Mouse (Mus musculus) C2C12 (cell line): ENCODE data around the gene Fto. TPM values are rescaled to one million over a fixed set of nuclear protein-coding genes. Genes with fewer than 3 reads are reported as not detected.

Experiments
- H3K27me3 ChIP-seq: one replicate; pipeline ENCODE4 v1.6.1; 2011; ENCODE audit not compliant: control insufficient read depth, insufficient read depth, insufficient read length
- H3K36me3 ChIP-seq: one replicate; pipeline ENCODE4 v1.6.1; 2011; ENCODE audit not compliant: control insufficient read depth, insufficient read depth
- H3K4me3 ChIP-seq: one replicate; pipeline ENCODE4 v1.5.1; 2011; ENCODE audit warnings: mild to moderate bottlenecking, control low read depth; ENCODE audit not compliant: poor library complexity, insufficient read depth, severe bottlenecking
- H3K79me2 ChIP-seq: one replicate; pipeline ENCODE4 v1.6.1; 2011; ENCODE audit not compliant: control insufficient read depth, insufficient read depth
- H3K79me3 ChIP-seq: one replicate; pipeline ENCODE4 v1.6.1; 2011; ENCODE audit warnings: low read depth, control low read depth
- H3ac ChIP-seq: one replicate; pipeline ENCODE3; 2011; ENCODE audit warnings: low read depth; ENCODE audit not compliant: control insufficient read depth, insufficient read length
- CEBPB ChIP-seq: IDR thresholded peaks from one replicate; pipeline ENCODE4 v1.6.1; 2011; ENCODE audit warnings: low read depth, mild to moderate bottlenecking, control low read depth, moderate library complexity
- CTCF ChIP-seq: IDR thresholded peaks from one replicate; pipeline ENCODE4 v1.5.1; 2011; ENCODE audit not compliant: control insufficient read depth, insufficient read depth, insufficient read length
- FOSL1 ChIP-seq: IDR thresholded peaks from one replicate; pipeline ENCODE4 v1.8.0; 2011; ENCODE audit warnings: mild to moderate bottlenecking, low read length; ENCODE audit not compliant: poor library complexity, insufficient read depth, severe bottlenecking
- MAX ChIP-seq: IDR thresholded peaks from one replicate; pipeline ENCODE4 v1.6.1; 2011; ENCODE audit warnings: mild to moderate bottlenecking, control low read depth
- MYOD1 ChIP-seq: IDR thresholded peaks from one replicate; pipeline ENCODE4 v1.6.1; 2011; ENCODE audit warnings: low read depth; ENCODE audit not compliant: control insufficient read depth, insufficient read length
- MYOG ChIP-seq: IDR thresholded peaks from one replicate; pipeline ENCODE4 v1.6.1; 2011; ENCODE audit not compliant: control insufficient read depth, insufficient read length; ENCODE audit errors: extremely low read depth
- USF1 ChIP-seq: IDR thresholded peaks from one replicate; pipeline ENCODE4 v1.6.1; 2011; ENCODE audit warnings: low read depth, mild to moderate bottlenecking, control low read depth, moderate library complexity
- polyA plus RNA-seq: library from polyadenylated mRNA; unstranded; fragments of >200 nt; fragmentation: generic; extraction: Trizol; gene quantifications from one replicate; pipeline ENCODE4 v1.2.1, GENCODE M21; 2012; ENCODE audit warnings: missing spikeins

The Fto gene
- polyA plus RNA-seq, 1 experiment: 39.1 TPM

- Histone ChIP-seq H3K27me3 (no peaks in the 10 kb centered on the region), H3K4me3 (no peak overlapping the region), H3K79me2 (peaks cover 83% of the 10 kb centered on the region), H3K79me3 (peaks cover 37% of the 10 kb centered on the region), H3K36me3 (no peaks in the 10 kb centered on the region), H3ac (no peak overlapping the region)
- no peak for TF ChIP-seq CTCF
- TF ChIP-seq FOSL1: no peak
- TF ChIP-seq MYOG: no peak
- TF ChIP-seq MYOD1: no peak
- TF ChIP-seq CEBPB: no peak
- TF ChIP-seq MAX: no peak
- TF ChIP-seq USF1: no peak
Observed at GRCm38 (mm10) chr8:91327471-91328205, 14.3 kb downstream of the Fto start.

GRCm38 (mm10) chr8:91329056-91329455 lies 15.7 kb downstream of the Fto start:
- Histone ChIP-seq H3K27me3 (no peaks in the 10 kb centered on the region), H3K79me2 (peaks cover 83% of the 10 kb centered on the region), H3K4me3 (no peak overlapping the region), H3K79me3 (peaks cover 29% of the 10 kb centered on the region), H3K36me3 (no peaks in the 10 kb centered on the region), H3ac (no peak overlapping the region)
- TF ChIP-seq MYOG (no peak), CEBPB (no peak), CTCF (no peak)

- peaks cover 83% of the 10 kb centered on the region for H3K79me2 ChIP-seq
- H3K4me3 ChIP-seq: no peak overlapping the region
- no peaks in the 10 kb centered on the region for H3K36me3 ChIP-seq
- no peak for TF ChIP-seq MAX
- no peak for TF ChIP-seq CEBPB
- no peak for TF ChIP-seq MYOD1
- no peak for TF ChIP-seq MYOG
- no peak for TF ChIP-seq FOSL1
- TF ChIP-seq CTCF: no peak
- no peak for TF ChIP-seq USF1
- H3K27me3 ChIP-seq: no peaks in the 10 kb centered on the region
- H3K79me3 ChIP-seq: peaks cover 28% of the 10 kb centered on the region
- H3ac ChIP-seq: no peak overlapping the region
Observed at GRCm38 (mm10) chr8:91329461-91329850, 16.1 kb downstream of the Fto start.

GRCm38 (mm10) chr8:91338389-91339154 lies 25.2 kb downstream of the Fto start:
- no peak overlapping the region for H3K4me3 ChIP-seq
- H3K36me3 ChIP-seq: no peaks in the 10 kb centered on the region
- no peak overlapping the region for H3ac ChIP-seq
- H3K79me3 ChIP-seq: peaks cover 47% of the 10 kb centered on the region
- H3K27me3 ChIP-seq: no peaks in the 10 kb centered on the region
- no peak for TF ChIP-seq USF1
- no peak for TF ChIP-seq MYOG
- no peak for TF ChIP-seq FOSL1
- no peak for TF ChIP-seq MAX
- TF ChIP-seq MYOD1: no peak
- TF ChIP-seq CTCF: no peak
- no peak for TF ChIP-seq CEBPB
- H3K79me2 ChIP-seq: peaks cover 88% of the 10 kb centered on the region

DNA sequence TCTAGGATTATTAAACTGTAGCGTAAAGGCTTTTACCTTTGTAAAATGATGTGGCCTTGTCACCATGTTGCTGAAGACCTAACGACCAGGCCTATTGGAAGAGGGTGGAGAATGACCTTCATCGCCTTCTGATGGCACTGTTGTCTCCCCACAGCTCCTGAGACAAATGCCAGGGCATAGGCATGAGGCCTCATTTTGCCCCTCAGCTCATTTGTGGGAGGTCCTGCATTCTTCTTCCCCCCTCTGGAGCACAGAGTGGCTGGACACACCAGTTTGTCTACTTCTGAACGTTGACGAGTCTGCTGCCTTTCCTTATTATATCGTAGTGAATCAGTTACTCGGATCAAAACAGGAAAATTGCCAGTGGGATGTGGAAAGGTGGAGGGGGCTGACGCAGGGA lies 26.3 kb downstream of the Fto start:
- Histone ChIP-seq H3K27me3 (no peaks in the 10 kb centered on the region), H3K36me3 (no peaks in the 10 kb centered on the region), H3ac (no peak overlapping the region), H3K79me2 (peaks cover 88% of the 10 kb centered on the region), H3K4me3 (no peak overlapping the region), H3K79me3 (peaks cover 47% of the 10 kb centered on the region)
- TF ChIP-seq MYOD1 (no peak), CTCF (no peak), FOSL1 (no peak), CEBPB (no peak), MAX (no peak), USF1 (no peak), MYOG (no peak)

DNA sequence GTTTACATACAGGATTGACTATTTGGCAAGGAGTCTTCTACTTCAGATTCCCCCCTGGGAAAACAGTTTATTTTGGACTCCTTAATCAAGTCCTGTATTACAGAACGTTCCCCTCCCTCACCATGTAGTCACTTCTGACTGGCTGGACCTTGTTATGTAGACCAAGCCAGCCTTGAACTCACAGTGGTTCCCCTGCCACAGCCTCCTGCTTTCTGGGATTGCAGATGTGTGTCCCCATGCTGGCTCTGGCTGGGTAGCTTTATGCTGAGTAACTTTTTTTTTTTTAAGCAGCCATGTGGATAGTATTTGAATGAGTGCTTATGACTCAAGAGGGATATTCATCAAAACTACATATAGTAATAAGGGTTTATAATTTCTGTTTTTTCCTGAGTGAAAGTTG lies 27.4 kb downstream of the Fto start:
- H3K79me3 ChIP-seq: peaks cover 39% of the 10 kb centered on the region
- peaks cover 88% of the 10 kb centered on the region for H3K79me2 ChIP-seq
- H3K4me3 ChIP-seq: no peak overlapping the region
- TF ChIP-seq CEBPB: no peak
- TF ChIP-seq MYOG: no peak
- no peak for TF ChIP-seq USF1
- no peak for TF ChIP-seq FOSL1
- no peak for TF ChIP-seq MAX
- TF ChIP-seq MYOD1: no peak
- no peak for TF ChIP-seq CTCF
- no peaks in the 10 kb centered on the region for H3K27me3 ChIP-seq
- H3K36me3 ChIP-seq: no peaks in the 10 kb centered on the region
- H3ac ChIP-seq: no peak overlapping the region
